Mouse (Mus musculus): ENCODE data around the gene Gm10309. TPM values are rescaled to one million over a fixed set of nuclear protein-coding genes. Genes with fewer than 3 reads are reported as not detected.

The Gm10309 gene
- total RNA-seq (2021) = under 1 TPM in 1 of 2 experiments, not detected in 1; 0.11 TPM
- long read RNA-seq, experiment 1 = 0 reads
- long read RNA-seq, experiment 2 = 0 reads

- peak; percentile 87 for DNase-seq (ENCODE audit: low spot score)
Measured at GRCm38 (mm10) chr17:86505183-86505631, at the start of gene Gm10309. Gm10309 (minus strand) TSS chr17:86505232.

GRCm38 (mm10) chr17:86551995-86552394, 47.0 kb upstream of the Gm10309 start:
- no peak for DNase-seq (ENCODE audit: low spot score)

- no peak for DNase-seq (ENCODE audit: low spot score)
Measured at GRCm38 (mm10) chr17:86551561-86551960, 46.5 kb upstream of the Gm10309 start.

- no peak for DNase-seq (ENCODE audit: low spot score)
Measured at GRCm38 (mm10) chr17:86549128-86549527, 44.1 kb upstream of the Gm10309 start.

GRCm38 (mm10) chr17:86546529-86546928, 41.5 kb upstream of the Gm10309 start:
- DNase-seq (ENCODE audit: low spot score) = no peak

GRCm38 (mm10) chr17:86539881-86540430, 34.9 kb upstream of the Gm10309 start:
- no peak for DNase-seq (ENCODE audit: low spot score)

- peak; percentile 89 for DNase-seq (ENCODE audit: low spot score)
Measured at GRCm38 (mm10) chr17:86535827-86536656, 31.0 kb upstream of the Gm10309 start.

- DNase-seq (ENCODE audit: low spot score) = no peak
Measured at GRCm38 (mm10) chr17:86535096-86535495, 30.1 kb upstream of the Gm10309 start.

- DNase-seq (ENCODE audit: low spot score) = no peak
Measured at GRCm38 (mm10) chr17:86533549-86533851, 28.5 kb upstream of the Gm10309 start.

- DNase-seq (ENCODE audit: low spot score) = no peak
Measured at GRCm38 (mm10) chr17:86532783-86533548, 27.9 kb upstream of the Gm10309 start.

- no peak for DNase-seq (ENCODE audit: low spot score)
Measured at GRCm38 (mm10) chr17:86531231-86531630, 26.2 kb upstream of the Gm10309 start.

GRCm38 (mm10) chr17:86529411-86529810, 24.4 kb upstream of the Gm10309 start:
- DNase-seq (ENCODE audit: low spot score) = no peak

GRCm38 (mm10) chr17:86529003-86529402, 24.0 kb upstream of the Gm10309 start:
- no peak for DNase-seq (ENCODE audit: low spot score)

- DNase-seq (ENCODE audit: low spot score) = no peak
Measured at GRCm38 (mm10) chr17:86527298-86527697, 22.3 kb upstream of the Gm10309 start.

- no peak for DNase-seq (ENCODE audit: low spot score)
Measured at GRCm38 (mm10) chr17:86526016-86526415, 21.0 kb upstream of the Gm10309 start.

GRCm38 (mm10) chr17:86525075-86525474, 20.0 kb upstream of the Gm10309 start:
- no peak for DNase-seq (ENCODE audit: low spot score)

- no peak for DNase-seq (ENCODE audit: low spot score)
Measured at GRCm38 (mm10) chr17:86523843-86524242, 18.8 kb upstream of the Gm10309 start.

- DNase-seq (ENCODE audit: low spot score) = no peak
Measured at GRCm38 (mm10) chr17:86523374-86523773, 18.3 kb upstream of the Gm10309 start.

GRCm38 (mm10) chr17:86522649-86523048, 17.6 kb upstream of the Gm10309 start:
- DNase-seq (ENCODE audit: low spot score) = no peak

- DNase-seq (ENCODE audit: low spot score) = peak; percentile 20
Measured at GRCm38 (mm10) chr17:86521252-86521651, 16.2 kb upstream of the Gm10309 start.

- DNase-seq (ENCODE audit: low spot score) = no peak
Measured at GRCm38 (mm10) chr17:86518604-86519003, 13.6 kb upstream of the Gm10309 start.

- DNase-seq (ENCODE audit: low spot score) = no peak
Measured at GRCm38 (mm10) chr17:86516630-86517029, 11.6 kb upstream of the Gm10309 start.

Measured in gastrocnemius, adult 18-20 months (tissue).